Mouse (Mus musculus): Measurements from ENCODE around the gene Dhx32.

GRCm38 (mm10) chr7:133684701-133685100 is 97.8 kb downstream of the Dhx32 start:
- TF ChIP-seq MAFK (IDR thresholded peaks at IDR 0.05; ENCODE audit: borderline replicate concordance, low read depth, low read length) (no peak), POLR2AphosphoS2 (IDR thresholded peaks at IDR 0.05; ENCODE audit: low read length) (no peak), CTCF (IDR thresholded peaks at IDR 0.05 in 2 of 3, conservative IDR thresholded peaks at IDR 0.05 in 1 of 3; ENCODE audit: control insufficient read depth in 1 of 3, insufficient read depth in 1 of 3, low read depth in 2 of 3, low read length in 3 of 3, poor library complexity in 1 of 3, severe bottlenecking in 1 of 3) (no peak)

All from MEL (cell line).